In the genomic region with DNA sequence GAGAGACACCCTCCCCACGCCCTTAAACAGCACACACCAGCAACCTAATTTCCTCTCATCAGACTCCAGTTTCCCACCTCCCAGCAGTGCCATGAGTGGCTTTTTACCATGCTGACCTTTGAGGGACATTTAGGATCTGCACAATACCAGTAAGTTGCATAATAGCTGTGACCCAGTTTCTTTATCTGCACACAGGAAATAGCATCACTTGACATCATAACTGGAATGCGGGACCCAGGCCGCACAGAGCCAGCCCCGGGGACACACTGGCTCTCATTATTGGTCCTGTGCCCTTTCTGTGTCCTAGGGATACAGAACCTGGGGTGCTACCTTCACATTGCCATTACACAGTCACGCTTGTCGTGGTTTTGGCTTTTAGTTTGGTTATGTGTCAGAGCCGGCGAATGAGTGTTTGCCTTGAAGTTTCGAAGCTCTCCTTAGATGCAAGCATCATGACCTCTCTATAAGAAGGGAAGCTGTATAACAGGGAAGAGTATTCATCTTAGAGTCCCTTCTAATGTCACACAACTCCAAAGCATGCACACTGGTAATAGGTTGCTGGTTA, we compare ENCODE assay signal across 16 mouse cellular contexts. TPM values are rescaled to one million over a fixed set of nuclear protein-coding genes. Genes with fewer than 3 reads are reported as not detected.
A peak's percentile ranks its signal among the peaks of the same experiment; 100 is the strongest.
DNase-seq lines count a peak whose midpoint lies in the region; ATAC-seq lines count a peak whose summit lies in the region.
"Had no signal": no experiment of that assay in that cellular context is flagged by ENCODE, and none has a peak within 500 bp of the region (broad histone marks: within the 10 kb centered on the region; RNA-seq: fewer than 3 reads in every experiment).

No protein-coding gene starts in this region.

- peak; percentile 38 to 68 for DNase-seq in adrenal gland, adult (ENCODE audit: inconsistent age in 2 of 2, low spot score in 1 of 2)
- DNase-seq in adrenal gland, adult 8-10 months, result no peak
- DNase-seq in heart, adult 8-10 months (ENCODE audit: low spot score), result peak; percentile 43
- no peak for DNase-seq in heart, postnatal 4 days
- peak; percentile 20 for DNase-seq in 3134 (ENCODE audit: extremely low read depth, insufficient read length, low spot score)
- no peak for DNase-seq in lung, postnatal 36 days
- no peak for DNase-seq in spleen, postnatal 4 days (ENCODE audit: low spot score in 2 of 2)
- DNase-seq: gastrocnemius, postnatal 25 days had no signal

- ATAC-seq in activated CD4-positive, CD25-positive, alpha-beta regulatory T cell, adult 4 months, result peak; percentile 50
- ATAC-seq: intestine, embryonic 15.5 days; Patski had no signal

RNA-seq across cellular contexts. Expression of a gene that starts 23.8 kb away (rescaled TPM):
- not detected for total RNA-seq in adrenal gland, adult 8-10 months (2022)
- not detected for total RNA-seq in heart, adult 8-10 months (2022)
- total RNA-seq in heart, postnatal 4 days (2021), result not detected
- under 1 TPM in 1 of 2 experiments, not detected in 1; 0.15 TPM for polyA plus RNA-seq in activated CD4-positive, CD25-positive, alpha-beta regulatory T cell, adult 4 months (2017; shearing (Covaris generic))
- total RNA-seq: gastrocnemius, postnatal 25 days had no signal
- polyA plus RNA-seq: erythroblast, embryonic 14.5 days; forebrain, embryonic 14.5 days; heart, embryonic 15.5 days; limb, embryonic 11.5 days; liver, embryonic 15.5 days; Patski had no signal

RNA-seq across cellular contexts. Expression of a gene that starts 41.2 kb away (rescaled TPM):
- 10 to 100 TPM; 25.6 to 40.4 (median 38.7) TPM for total RNA-seq in adrenal gland, adult 8-10 months (2022)
- total RNA-seq in heart, adult 8-10 months (2022), result 10 to 100 TPM; 10.4 to 20.9 (median 15.1) TPM
- total RNA-seq in heart, postnatal 4 days (2021), result 10 to 100 TPM in 1 of 2 experiments, 1 to 10 TPM in 1; 9.6 to 12.1 TPM
- 1 to 10 TPM in 1 of 2 experiments, under 1 TPM in 1; 0.73 to 1.2 TPM for polyA plus RNA-seq in activated CD4-positive, CD25-positive, alpha-beta regulatory T cell, adult 4 months (2017; shearing (Covaris generic))
- polyA plus RNA-seq: erythroblast, embryonic 14.5 days had no signal

Comparison
In these comparisons a context has a peak if more than half of its experiments do, and no peak if none do; other contexts are left out.
1. DNase-seq: peak in adrenal gland, adult (2 of 2), heart, adult 8-10 months (single experiment) and 3134 (single experiment); none in adrenal gland, adult 8-10 months (single experiment), heart, postnatal 4 days (single experiment), lung, postnatal 36 days (single experiment) and spleen, postnatal 4 days (0 of 2).